Mouse (Mus musculus) heart, adult 2 months (tissue): ENCODE measurements at regions not wholly inside any gene's neighbourhood (a gene's known extent, or its start where the extent isn't known, plus 50 kb on each side); places are given as distances from the start of the nearest gene placed in this dataset.

ENCODE experiments used
- DNase-seq, 2 experiments: peaks; one replicate each; pipeline ENCODE4 v3.0.0; 2021
- H3K27ac ChIP-seq: fragments of 200-600 bp; 2 replicates; pipeline ENCODE4 v1.8.1; 2022
- H3K27me3 ChIP-seq: fragments of 200-500 bp; 2 replicates; pipeline ENCODE4 v1.6.1; 2012; ENCODE audit warnings: mild to moderate bottlenecking, low read length, inconsistent platforms, mixed read lengths; ENCODE audit not compliant: control insufficient read depth, insufficient read depth
- H3K36me3 ChIP-seq: fragments of 200-500 bp; 2 replicates; pipeline ENCODE4 v1.6.1; 2012; ENCODE audit warnings: low read length, inconsistent platforms; ENCODE audit not compliant: control insufficient read depth, insufficient read depth
- H3K4me1 ChIP-seq: fragments of 200-500 bp; 2 replicates; pipeline ENCODE4 v1.6.1; 2011; ENCODE audit warnings: low read length; ENCODE audit not compliant: control insufficient read depth, insufficient read depth
- H3K4me3 ChIP-seq: fragments of 200-600 bp; 2 replicates; pipeline ENCODE4 v1.8.1; 2022
- H3K79me2 ChIP-seq: fragments of 200-500 bp; replicated peaks from 2 replicates; pipeline ENCODE4 v1.6.1; 2012; ENCODE audit warnings: mild to moderate bottlenecking, inconsistent platforms, low read length, moderate library complexity, mixed read lengths; ENCODE audit not compliant: control insufficient read depth, insufficient read depth
- H3K9ac ChIP-seq: fragments of 200-500 bp; 2 replicates; pipeline ENCODE4 v1.6.1; 2012; ENCODE audit warnings: low read depth, mild to moderate bottlenecking, control low read depth, inconsistent platforms, low read length, mixed read lengths
- CTCF ChIP-seq: fragments of 200-600 bp; IDR thresholded peaks from 2 replicates; pipeline ENCODE4 v1.8.1; 2022; ENCODE audit warnings: antibody characterized with exemption, mild to moderate bottlenecking, moderate library complexity
- EP300 ChIP-seq: fragments of 200-500 bp; IDR thresholded peaks from 2 replicates; pipeline ENCODE4 v1.6.1; 2011; ENCODE audit warnings: low read depth, low read length, control low read depth; ENCODE audit not compliant: insufficient read depth
- POLR2A ChIP-seq: fragments of 200-500 bp; IDR thresholded peaks from 2 replicates; pipeline ENCODE4 v1.6.1; 2011; ENCODE audit warnings: mild to moderate bottlenecking, low read depth, low read length, control low read depth; ENCODE audit not compliant: insufficient read depth
- WGBS: fragments of 180-500 bp; shearing (Covaris S2); methylation state at CpG from one replicate; pipeline ENCODE4 v1.1.7; 2018; 5-methylcytosine and 5-hydroxymethylcytosine counted together
- intact Hi-C: fragments of 180-260 bp; cut with DNase I; formaldehyde crosslinking; loops from one replicate; pipeline ENCODE4 v1.15.1; 2025

DNA sequence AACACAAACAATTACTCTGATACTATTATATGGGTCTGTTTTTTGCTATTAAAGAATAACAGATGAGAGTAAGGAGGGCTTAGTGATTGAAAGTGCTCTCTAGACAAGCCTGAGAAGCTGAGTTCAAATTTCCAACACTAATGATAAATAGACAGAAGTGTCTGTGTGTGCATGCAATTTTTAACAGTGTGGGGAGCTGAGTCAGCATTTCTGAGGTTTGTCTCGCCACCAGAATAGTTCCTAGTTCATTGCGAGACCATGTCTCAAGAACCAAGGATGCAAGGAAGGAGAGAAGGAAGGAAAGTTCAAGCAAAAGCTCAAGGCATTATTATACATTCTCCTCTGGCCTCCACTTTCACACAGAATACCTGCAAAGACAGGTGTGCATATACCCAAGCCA is 259.7 kb upstream of the Dmac1 start:
- H3K27ac ChIP-seq: no peak overlapping the region
- no peak for TF ChIP-seq CTCF
- no peaks in the 10 kb centered on the region for H3K27me3 ChIP-seq
- H3K4me1 ChIP-seq: no peaks in the 10 kb centered on the region
- H3K79me2 ChIP-seq: no peaks in the 10 kb centered on the region
- WGBS: 81% methylated on average over 2 of the region's 2 CpGs
- no peak for DNase-seq
- H3K36me3 ChIP-seq: no peaks in the 10 kb centered on the region
- no peak overlapping the region for H3K4me3 ChIP-seq
- H3K9ac ChIP-seq: no peak overlapping the region
- intact Hi-C loops: no loop called here

DNA sequence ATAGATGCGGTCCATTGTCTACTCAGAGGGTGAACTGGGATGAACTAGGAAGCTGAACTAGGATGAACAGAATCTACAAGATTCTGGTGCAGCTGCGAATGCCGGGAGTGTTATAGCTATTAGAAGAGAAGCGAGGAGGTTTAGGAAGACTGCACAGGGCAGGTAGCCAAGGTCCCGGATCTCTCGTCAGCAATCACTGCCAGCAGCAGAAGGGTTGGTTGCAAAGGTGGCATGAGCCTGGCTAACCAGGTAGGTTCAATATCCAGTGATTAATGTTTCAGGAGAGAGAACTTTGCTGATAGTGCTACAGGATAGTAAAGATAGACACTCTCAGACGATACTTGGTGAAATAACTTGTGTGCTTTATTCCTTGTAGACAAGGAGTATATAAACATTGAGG is 257.0 kb upstream of the Dmac1 start:
- no peak for TF ChIP-seq POLR2A
- TF ChIP-seq CTCF: no peak
- no peak for TF ChIP-seq EP300
- no peaks in the 10 kb centered on the region for H3K36me3 ChIP-seq
- no peak overlapping the region for H3K9ac ChIP-seq
- no peak overlapping the region for H3K27ac ChIP-seq
- no peaks in the 10 kb centered on the region for H3K27me3 ChIP-seq
- H3K79me2 ChIP-seq: no peaks in the 10 kb centered on the region
- DNase-seq: no peak
- no peak overlapping the region for H3K4me3 ChIP-seq
- WGBS: 85% methylated on average over 7 of the region's 7 CpGs
- no peaks in the 10 kb centered on the region for H3K4me1 ChIP-seq
- intact Hi-C loops: no loop called here

DNA sequence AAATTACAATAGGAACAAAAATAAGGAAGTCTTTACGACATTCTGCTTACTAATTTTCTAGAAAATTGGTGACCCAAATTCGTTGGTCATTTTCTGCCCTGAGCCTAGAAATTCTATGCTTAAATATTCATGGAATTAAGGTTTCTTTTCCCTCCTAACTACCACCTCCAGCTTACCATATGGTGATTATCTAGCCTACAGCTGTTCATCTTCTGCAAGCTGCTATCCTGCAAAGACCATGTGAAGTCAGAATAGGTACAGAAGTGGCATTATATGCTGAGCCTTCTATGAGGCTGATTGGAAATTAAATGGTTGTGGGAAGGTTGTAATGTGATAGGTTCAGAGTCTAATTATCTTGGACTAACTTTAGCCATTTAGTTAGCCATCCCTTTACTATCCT is 251.5 kb upstream of the Dmac1 start:
- Histone ChIP-seq H3K4me1 (no peaks in the 10 kb centered on the region), H3K9ac (no peak overlapping the region), H3K27me3 (no peaks in the 10 kb centered on the region), H3K36me3 (no peaks in the 10 kb centered on the region), H3K4me3 (no peak overlapping the region), H3K27ac (no peak overlapping the region), H3K79me2 (no peaks in the 10 kb centered on the region)
- TF ChIP-seq POLR2A (no peak), CTCF (no peak), EP300 (no peak)
- intact Hi-C loops: no loop called here
- DNase-seq: no peak
- 74% methylated on average over 2 of the region's 2 CpGs for WGBS

DNA sequence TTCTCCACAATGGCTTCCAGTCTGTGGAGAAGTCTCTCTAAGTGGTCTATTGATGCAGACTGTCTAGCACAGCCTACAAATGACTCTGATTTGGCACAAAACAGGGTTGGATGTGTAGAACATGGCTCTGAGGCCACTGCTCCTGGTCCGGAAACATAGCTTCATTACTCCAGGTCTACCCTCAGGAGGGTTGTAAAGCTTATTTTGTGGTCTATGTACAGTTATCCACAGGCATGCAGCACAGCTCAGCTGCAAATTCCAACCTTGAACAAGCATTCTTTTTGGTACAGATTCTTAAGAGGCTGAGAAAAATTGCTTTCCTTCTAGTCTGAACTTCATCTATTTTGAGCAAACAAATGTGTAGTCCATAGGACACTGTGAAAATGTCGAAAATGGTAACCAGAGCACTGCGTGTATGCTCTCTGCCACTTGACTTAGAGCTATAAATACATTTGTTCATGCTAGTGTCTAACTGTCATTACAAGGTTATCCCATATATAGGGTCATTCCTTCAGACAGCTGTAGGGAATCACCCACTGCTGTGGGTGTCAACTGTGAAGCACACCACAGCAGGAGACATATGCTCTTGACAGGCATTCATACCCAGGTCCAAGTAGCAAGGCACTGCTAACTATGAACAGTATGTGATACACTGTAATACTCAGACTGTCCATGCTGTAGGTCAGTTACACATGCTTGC is 239.5 kb upstream of the Dmac1 start:
- no peak overlapping the region for H3K9ac ChIP-seq
- no peaks in the 10 kb centered on the region for H3K79me2 ChIP-seq
- TF ChIP-seq EP300 (no peak), CTCF (no peak), POLR2A (no peak)
- no peak for DNase-seq
- intact Hi-C loops: no loop called here
- no peaks in the 10 kb centered on the region for H3K36me3 ChIP-seq
- no peaks in the 10 kb centered on the region for H3K27me3 ChIP-seq
- no peaks in the 10 kb centered on the region for H3K4me1 ChIP-seq
- no peak overlapping the region for H3K4me3 ChIP-seq
- 67% methylated on average over 3 of the region's 3 CpGs for WGBS
- no peak overlapping the region for H3K27ac ChIP-seq
